Mouse (Mus musculus) spleen, postnatal 36 days (tissue): ENCODE data around the gene Rnf11.

Experiments used
- DNase-seq, 2 experiments: peaks; one replicate each; pipeline ENCODE4 v3.0.0; 2022; ENCODE audit warnings: low spot score in 2 of 2, mixed read lengths in 1 of 2

Gene Rnf11

GRCm38 (mm10) chr4:109444951-109445350 is 39.6 kb downstream of the Rnf11 start:
- DNase-seq, result no peak

DNA sequence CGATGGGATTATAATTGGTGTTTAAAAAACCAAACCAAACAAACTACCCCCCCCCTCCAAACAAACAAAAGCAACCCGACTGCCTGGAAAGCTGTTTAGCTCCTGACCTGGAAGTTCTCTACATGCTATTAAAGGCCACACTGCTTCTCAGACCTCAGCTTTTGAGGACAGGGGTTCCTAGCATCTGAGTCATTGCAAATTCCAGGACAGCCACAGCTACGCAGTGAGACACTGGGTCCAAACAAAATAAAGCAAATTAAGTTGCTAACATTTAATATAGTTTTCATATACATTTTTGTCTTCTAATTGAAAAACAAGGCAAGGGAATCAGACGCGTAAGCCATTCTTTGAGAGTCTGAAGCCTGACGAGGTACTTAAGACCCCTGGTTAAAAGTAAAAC is 40.1 kb downstream of the Rnf11 start:
- no peak for DNase-seq

GRCm38 (mm10) chr4:109442649-109443048 is 41.9 kb downstream of the Rnf11 start:
- peak in 1 of 2 experiments; percentile 37 for DNase-seq

DNA sequence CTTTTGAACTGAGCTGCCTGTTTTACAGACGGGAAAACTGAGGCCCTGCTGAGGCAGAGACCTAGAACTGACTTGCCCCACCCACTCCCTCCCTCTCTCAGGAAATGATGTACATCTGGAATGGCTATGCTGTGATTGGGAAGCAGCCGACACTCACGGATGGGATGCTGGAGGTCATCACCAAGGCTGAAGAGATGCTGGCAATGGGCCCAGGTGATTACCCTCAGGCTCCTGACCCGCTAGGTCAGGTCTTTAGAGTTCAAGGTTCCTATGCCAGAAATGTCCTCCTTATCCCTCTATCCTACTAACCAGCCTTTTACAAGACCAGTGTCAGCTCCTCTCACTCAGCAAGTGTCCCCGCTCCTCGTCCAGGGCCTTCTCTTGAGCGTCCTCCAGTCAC is 42.4 kb downstream of the Rnf11 start:
- no peak for DNase-seq

- DNase-seq, result no peak
Measured at GRCm38 (mm10) chr4:109441000-109441399, 43.5 kb downstream of the Rnf11 start.

- no peak for DNase-seq
Measured at GRCm38 (mm10) chr4:109440381-109440780, 44.1 kb downstream of the Rnf11 start.

- DNase-seq, result peak; percentile 48 to 72
Measured at GRCm38 (mm10) chr4:109439825-109440248, 44.7 kb downstream of the Rnf11 start.

GRCm38 (mm10) chr4:109439101-109439500 is 45.4 kb downstream of the Rnf11 start:
- DNase-seq, result peak in 1 of 2 experiments; percentile 20

DNA sequence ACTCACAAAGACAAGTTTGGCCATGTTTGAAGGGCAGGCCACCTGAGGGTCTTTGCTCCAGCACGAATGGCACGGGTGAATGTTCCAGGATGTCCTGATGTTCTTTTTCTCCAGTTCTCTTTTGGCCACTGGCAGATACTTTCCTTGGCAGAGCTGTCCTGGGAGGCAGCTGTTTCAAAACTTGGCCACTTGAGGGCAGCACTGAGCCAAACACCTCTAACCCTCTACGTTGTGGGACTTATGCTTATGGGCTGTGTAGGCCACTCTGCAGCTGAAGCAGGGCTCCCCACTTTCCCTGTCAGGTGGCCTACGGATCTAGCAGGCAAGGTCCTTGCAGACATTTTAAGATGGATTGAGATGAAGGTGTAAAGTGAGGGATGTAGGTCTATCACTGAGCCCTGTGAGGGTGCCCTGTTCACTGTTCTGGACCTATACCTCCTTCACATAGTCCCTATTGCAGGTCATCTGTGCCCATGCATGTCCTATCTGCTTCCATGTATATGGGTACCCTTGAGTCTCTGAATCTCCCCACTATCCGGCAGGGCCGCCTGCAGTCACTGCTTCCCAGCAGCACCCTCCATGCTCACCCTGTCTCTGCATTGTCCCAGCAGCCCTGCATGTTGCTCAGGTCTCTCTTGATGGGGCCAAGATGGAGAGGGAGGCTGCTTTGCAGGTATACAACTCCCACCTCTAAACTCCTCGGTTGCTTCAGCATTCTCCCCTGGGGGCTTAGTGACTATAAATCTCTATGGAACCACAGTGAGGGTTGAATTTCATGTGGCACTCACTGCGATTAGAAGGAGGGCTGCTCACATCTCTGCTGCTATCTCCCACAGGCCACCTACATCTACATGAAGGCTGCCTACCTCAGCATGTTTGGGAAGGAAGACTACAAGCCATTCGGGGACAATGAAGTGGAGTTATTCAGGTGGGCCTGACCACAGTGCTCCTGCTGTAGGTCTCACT is 46.3 kb downstream of the Rnf11 start:
- DNase-seq, result peak; percentile 55 to 61

DNA sequence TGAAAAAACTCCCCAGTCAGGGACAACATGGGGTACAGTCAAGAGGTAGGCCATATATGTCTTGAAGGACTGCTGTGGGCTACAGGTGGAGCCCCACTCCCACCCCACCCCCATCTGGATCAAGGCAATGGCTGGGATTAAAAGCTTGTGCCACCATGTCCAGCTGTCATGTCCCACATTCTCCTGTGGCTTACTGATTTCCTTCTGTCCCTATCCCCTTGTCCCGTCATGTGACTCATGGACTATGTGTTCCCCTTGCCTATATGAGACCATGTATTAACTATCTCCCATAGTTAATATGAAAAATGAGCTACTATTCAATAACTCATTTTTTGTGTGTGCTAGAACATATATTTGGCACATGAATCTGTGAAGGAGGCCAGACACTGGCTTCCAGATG is 50.3 kb downstream of the Rnf11 start:
- DNase-seq, result no peak

- DNase-seq, result no peak
Measured at GRCm38 (mm10) chr4:109433641-109434040, 50.9 kb downstream of the Rnf11 start.

GRCm38 (mm10) chr4:109432668-109433375 is 51.7 kb downstream of the Rnf11 start:
- DNase-seq, result no peak

DNA sequence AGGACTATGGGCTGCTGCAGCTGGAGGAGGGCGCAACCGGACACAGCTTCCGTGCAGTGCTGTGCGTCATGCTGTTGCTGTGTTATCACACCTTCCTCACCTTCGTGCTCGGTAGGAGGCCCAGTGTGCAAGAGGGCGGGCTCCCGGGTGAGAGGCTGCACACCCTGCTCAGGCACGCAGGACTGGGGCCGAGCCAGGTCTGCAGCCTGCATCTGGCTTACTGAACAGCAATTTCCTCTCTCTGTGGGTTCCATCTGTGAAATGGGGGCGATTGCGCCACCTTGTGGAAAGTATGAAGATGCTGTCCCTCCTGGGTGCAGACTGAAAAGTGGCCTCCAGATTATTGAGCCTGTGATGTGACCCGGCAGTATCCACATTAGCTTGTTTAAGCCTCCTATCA is 53.7 kb downstream of the Rnf11 start:
- peak; percentile 72 to 78 for DNase-seq

- no peak for DNase-seq
Measured at GRCm38 (mm10) chr4:109430250-109430649, 54.3 kb downstream of the Rnf11 start.

GRCm38 (mm10) chr4:109427058-109427457 is 57.5 kb downstream of the Rnf11 start:
- no peak for DNase-seq

GRCm38 (mm10) chr4:109423438-109423837 is 61.1 kb downstream of the Rnf11 start:
- no peak for DNase-seq

DNA sequence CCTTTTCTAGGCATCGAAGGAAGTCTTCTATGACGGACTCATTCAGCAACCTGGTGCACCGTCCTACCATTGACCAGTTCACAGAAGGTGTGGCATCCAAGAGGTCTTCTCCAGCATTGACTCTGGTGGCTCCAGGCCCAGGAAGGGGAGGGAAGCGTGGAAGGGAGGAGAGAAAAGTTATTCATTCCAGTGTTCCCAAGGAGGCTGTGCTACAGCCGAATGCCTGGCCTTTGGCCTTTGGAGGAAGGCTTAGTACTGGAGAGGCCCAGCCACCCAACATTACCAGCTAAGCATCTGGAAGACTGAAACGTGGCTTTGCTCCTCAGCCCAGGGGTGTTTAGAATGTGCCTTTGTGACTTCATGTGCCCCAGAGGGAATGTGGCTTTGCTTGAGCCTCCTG is 62.1 kb downstream of the Rnf11 start:
- no peak for DNase-seq

DNA sequence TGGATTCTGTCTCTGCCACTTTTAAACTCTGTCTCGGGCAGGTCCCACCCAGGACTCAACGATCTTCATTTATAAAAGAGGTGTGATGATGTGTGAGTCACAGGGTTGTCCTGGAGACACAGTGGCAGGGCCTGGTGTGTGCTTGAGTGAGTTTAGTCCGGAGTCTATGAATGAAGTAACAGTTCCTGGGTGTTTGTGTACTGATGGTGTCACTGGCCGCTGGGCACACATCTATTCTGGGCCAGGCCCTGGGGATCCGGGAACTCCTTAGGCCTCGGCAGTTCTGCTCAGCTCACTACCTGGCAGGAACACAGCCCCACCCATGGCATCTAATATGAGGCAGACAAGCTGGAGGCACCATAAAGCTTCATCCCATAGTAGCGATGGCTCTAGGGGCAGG is 62.9 kb downstream of the Rnf11 start:
- no peak for DNase-seq

DNA sequence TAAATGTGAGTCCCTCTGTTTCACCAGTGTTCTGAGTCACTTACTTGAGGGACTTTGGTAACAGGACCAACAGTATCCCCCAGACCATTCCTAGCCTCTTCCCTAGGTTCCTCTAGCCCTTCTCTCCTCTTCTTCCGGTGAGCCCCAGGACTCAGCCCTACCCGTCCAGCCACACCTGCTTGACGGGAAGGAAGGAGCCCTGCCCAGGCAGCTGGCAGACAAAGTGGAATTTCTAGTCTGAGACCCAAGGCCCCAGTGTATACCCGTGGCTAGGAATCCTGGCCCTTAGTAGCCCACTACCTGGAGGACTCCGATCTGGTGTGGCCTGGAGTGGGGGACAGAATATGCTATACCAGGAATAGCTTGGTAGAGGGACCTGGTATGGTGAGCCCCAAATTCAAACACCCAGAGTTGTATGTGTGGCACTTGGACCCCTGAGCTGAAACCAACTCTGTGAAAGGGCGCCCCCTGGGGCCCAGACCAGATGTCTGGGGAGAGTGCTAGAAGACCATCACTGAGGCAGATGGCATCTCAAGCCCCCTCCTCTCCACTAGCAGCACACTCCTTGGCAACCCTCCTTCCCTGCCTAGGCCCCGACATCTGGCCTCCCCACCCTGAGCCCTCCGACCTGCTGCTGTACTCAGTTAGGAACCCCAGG is 64.3 kb downstream of the Rnf11 start:
- no peak for DNase-seq

DNA sequence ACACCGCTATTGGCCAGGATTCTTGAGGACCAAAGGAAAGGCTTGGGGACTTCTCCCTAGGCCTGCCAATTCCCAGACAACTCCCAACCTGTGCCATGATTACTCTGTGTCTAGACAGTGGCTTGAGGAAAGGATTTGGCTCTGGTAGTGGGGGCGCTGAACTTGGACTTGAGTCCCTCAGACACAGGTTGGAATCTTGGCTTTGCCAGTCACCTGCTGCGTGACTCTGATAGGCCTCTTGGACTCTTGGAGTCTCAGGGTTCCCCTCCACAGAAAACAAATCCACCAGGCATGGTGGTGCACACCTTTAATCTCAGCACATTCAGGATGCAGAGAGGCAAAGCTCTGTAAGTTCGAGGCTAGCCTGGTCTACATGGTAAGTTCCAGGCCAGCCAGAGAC is 65.0 kb downstream of the Rnf11 start:
- no peak for DNase-seq

DNA sequence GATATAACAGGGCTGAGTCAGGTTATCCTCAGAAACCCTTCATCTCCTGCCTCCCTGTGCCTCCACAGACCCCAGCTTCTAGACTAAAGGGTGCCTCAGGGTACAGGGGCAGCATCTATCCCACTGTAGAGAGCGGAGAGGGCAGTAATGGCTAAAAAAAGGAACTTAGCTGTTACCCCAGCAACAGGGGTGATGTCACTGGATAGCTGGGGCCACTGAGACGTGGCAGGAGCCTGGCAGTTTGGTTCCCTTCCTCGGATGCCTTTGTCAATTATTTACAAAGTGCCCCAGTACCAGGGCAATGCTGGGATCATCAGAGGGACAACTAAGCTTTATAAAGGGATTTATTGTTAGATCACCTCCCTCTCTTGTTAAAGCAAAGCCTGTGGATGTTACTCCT is 65.5 kb downstream of the Rnf11 start:
- peak in 1 of 2 experiments; percentile 34 for DNase-seq

GRCm38 (mm10) chr4:109417998-109418397 is 66.5 kb downstream of the Rnf11 start:
- DNase-seq, result no peak
